Mouse (Mus musculus) liver, postnatal 0 days (tissue): Measurements from ENCODE around the gene Rgl1.

Experiments
- CTCF ChIP-seq: sonication (generic); IDR thresholded peaks from 2 replicates; pipeline ENCODE4 v1.5.1; 2016; ENCODE audit warnings: antibody characterized with exemption, low read depth
- EP300 ChIP-seq: IDR thresholded peaks from 2 replicates; pipeline ENCODE4 v1.6.1; 2016; ENCODE audit warnings: antibody characterized with exemption, low read depth, mild to moderate bottlenecking

GRCm38 (mm10) chr1:152618381-152618780, 147.8 kb downstream of the Rgl1 start:
- TF ChIP-seq CTCF (peak; percentile 68), EP300 (no peak)
